Mouse (Mus musculus) hindbrain, embryonic 11.5 days (tissue): ENCODE data around the gene Golph3l. TPM values are rescaled to one million over a fixed set of nuclear protein-coding genes. Genes with fewer than 3 reads are reported as not detected.
A peak's percentile ranks its signal among the peaks of the same experiment; 100 is the strongest.

Experiments
- ATAC-seq: fragments of 200-750 bp; cut with Nextera tagmentation; 2 replicates; pipeline ENCODE4 v1.8.0; 2017; ENCODE audit warnings: mild to moderate bottlenecking, moderate TSS enrichment, moderate library complexity; ENCODE audit not compliant: low FRiP score
- DNase-seq: peaks from one replicate; pipeline ENCODE4 v3.0.0-alpha.2; 2015; ENCODE audit warnings: low spot score
- H3K27ac ChIP-seq: fragments of 300-500 bp; sonication (generic); 2 replicates; pipeline ENCODE4 v1.5.1; 2014; ENCODE audit warnings: mild to moderate bottlenecking, low read depth, low read length
- H3K27me3 ChIP-seq: fragments of 300-500 bp; sonication (generic); 2 replicates; pipeline ENCODE4 v1.6.1; 2014; ENCODE audit warnings: mild to moderate bottlenecking, low read length, moderate library complexity, mixed read lengths; ENCODE audit not compliant: control insufficient read depth, insufficient read depth
- H3K36me3 ChIP-seq: fragments of 300-500 bp; sonication (generic); 2 replicates; pipeline ENCODE4 v1.6.1; 2014; ENCODE audit warnings: mild to moderate bottlenecking, low read length, moderate library complexity, mixed read lengths; ENCODE audit not compliant: control insufficient read depth, insufficient read depth
- H3K4me1 ChIP-seq: fragments of 300-500 bp; sonication (generic); replicated peaks from 2 replicates; pipeline ENCODE4 v1.6.1; 2014; ENCODE audit warnings: low read length, mixed read lengths; ENCODE audit not compliant: control insufficient read depth, insufficient read depth
- H3K4me2 ChIP-seq: fragments of 300-500 bp; sonication (generic); replicated peaks from 2 replicates; pipeline ENCODE4 v1.6.1; 2014; ENCODE audit warnings: mild to moderate bottlenecking, low read depth, low read length
- H3K4me3 ChIP-seq: fragments of 300-500 bp; sonication (generic); 2 replicates; pipeline ENCODE4 v1.5.1; 2014; ENCODE audit warnings: low read depth, low read length
- H3K9ac ChIP-seq: fragments of 300-500 bp; sonication (generic); 2 replicates; pipeline ENCODE4 v1.6.1; 2014; ENCODE audit warnings: low read depth, low read length
- H3K9me3 ChIP-seq: fragments of 300-500 bp; sonication (generic); 2 replicates; pipeline ENCODE4 v1.6.1; 2016; ENCODE audit warnings: low read length; ENCODE audit not compliant: control insufficient read depth
- WGBS: fragments of 180-500 bp; shearing (Covaris S2); extraction: QIAGEN DNeasy Blood & Tissue Kit; methylation state at CpG from one replicate; pipeline ENCODE4 v1.1.7; 2014; 5-methylcytosine and 5-hydroxymethylcytosine counted together
- polyA plus RNA-seq: library from polyadenylated mRNA; unstranded; fragments of >200 nt; fragmentation: Nextera tagmentation; extraction: Ambion mirVana; gene quantifications from 2 replicates; pipeline ENCODE4 v1.2.1, GENCODE M21; 2014

Golph3l gene
- polyA plus RNA-seq, 1 experiment from 2014 or later, result 43.1 TPM

DNA sequence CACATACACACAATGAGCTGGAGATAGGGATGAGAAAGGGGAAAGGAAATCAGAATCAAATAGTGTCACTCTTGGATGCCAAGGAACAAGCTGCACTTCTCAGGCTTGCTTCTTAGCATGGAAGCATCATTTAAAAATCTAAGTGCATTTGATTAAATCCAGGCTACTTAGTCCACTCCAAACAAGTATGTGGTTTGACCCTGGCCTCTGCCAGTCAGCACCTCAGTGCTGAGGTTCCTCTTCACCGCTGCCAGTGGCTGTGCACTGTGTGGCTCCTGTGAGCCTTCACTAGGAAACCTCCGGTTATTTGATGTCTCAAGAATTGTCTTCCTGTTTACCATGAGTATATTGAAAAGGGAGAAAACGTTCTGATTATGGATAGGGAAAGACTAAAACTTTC is 42.1 kb downstream of the Golph3l start:
- H3K9ac ChIP-seq, result no peak overlapping the region
- H3K27me3 ChIP-seq, result no peaks in the 10 kb centered on the region
- H3K36me3 ChIP-seq, result no peaks in the 10 kb centered on the region; the same call in 1 of the 2 replicates
- WGBS, result 83% methylated on average over 3 of the region's 3 CpGs
- no peak overlapping the region for H3K27ac ChIP-seq
- DNase-seq (no peak), ATAC-seq (no peak)
- no peaks in the 10 kb centered on the region for H3K9me3 ChIP-seq
- no peak overlapping the region for H3K4me2 ChIP-seq
- no peak overlapping the region for H3K4me3 ChIP-seq
- peaks cover 4% of the 10 kb centered on the region; the same call in 1 of the 2 replicates for H3K4me1 ChIP-seq

GRCm38 (mm10) chr3:95631304-95631703 is 42.6 kb downstream of the Golph3l start:
- Histone ChIP-seq H3K4me1 (peaks cover 2% of the 10 kb centered on the region; the same call in 1 of the 2 replicates), H3K9ac (no peak overlapping the region), H3K4me2 (no peak overlapping the region), H3K4me3 (no peak overlapping the region), H3K27ac (no peak overlapping the region), H3K27me3 (no peaks in the 10 kb centered on the region), H3K9me3 (no peaks in the 10 kb centered on the region), H3K36me3 (no peaks in the 10 kb centered on the region; the same call in 1 of the 2 replicates)
- ATAC-seq, result no peak
- no peak for DNase-seq
- 75% methylated on average over 6 of the region's 6 CpGs for WGBS

DNA sequence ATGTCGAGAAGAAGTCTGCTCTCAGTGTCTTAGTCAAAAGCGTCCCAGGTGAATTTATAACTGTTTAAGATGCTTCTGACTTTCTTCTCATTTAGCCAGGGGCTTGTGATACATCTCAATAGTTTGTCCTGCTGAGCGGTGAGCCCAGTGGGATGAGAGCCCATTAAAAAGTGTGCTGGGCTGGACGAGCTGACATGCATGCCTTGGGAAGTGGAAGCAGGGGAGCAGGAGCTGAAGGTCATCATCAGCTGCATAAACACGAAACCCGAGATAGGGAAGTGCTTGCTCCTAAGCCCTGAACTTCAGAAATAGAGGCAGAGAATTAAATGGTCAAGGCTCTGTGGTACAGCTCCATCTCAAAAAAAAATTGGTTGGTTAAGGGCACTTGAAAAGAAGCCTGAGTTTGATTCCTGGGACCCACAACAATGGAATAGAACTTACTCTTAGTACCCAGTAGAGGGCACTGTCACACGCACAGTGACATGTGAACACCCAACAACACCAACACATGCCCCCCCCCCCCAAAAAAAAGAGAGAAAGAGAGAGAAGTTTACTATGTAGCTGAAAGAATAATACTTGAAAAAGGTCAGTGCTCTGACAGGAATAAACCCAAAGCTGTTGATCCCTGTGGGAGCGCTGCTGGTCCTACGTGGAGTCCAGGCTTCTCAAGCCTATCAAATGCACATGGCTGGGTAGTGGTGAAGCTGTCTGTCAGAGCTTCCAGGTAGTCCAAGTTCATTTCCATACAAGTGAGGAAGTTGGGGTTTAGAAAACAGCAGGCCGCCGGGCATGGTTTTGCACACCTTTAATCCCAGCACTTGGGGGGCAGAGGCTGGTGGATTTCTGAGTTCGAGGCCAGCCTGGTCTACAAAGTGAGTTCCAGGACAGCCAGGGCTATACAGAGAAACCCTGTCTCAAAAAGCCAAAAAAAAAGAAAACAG is 44.2 kb downstream of the Golph3l start:
- Histone ChIP-seq H3K4me1 (no peaks in the 10 kb centered on the region), H3K27me3 (no peaks in the 10 kb centered on the region), H3K4me2 (no peak overlapping the region), H3K9me3 (no peaks in the 10 kb centered on the region), H3K36me3 (no peaks in the 10 kb centered on the region; the same call in 1 of the 2 replicates), H3K4me3 (no peak overlapping the region), H3K27ac (no peak overlapping the region), H3K9ac (no peak overlapping the region)
- no peak for ATAC-seq
- WGBS, result 80% methylated on average over 12 of the region's 12 CpGs
- peak; percentile 39 for DNase-seq

DNA sequence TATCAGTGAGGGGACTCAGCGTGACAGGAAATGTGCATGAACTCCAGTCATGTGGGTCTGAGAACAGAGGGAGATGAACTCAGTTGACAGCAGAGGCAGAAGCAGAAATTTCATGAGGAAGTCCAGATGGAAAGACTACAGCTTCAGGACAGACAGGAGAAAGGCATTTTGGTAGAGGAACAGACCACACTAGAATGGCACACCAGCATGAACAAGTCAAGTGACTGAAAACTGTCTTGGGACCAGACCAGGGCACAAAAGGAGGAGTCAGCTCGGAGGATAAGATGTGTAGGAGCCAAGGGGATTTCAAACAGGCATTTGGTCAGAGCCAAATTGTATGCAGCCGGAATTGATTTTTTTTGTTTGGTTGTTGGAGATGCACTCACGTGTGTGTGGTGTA is 46.9 kb downstream of the Golph3l start:
- 85% methylated on average over 4 of the region's 4 CpGs for WGBS
- no peaks in the 10 kb centered on the region for H3K9me3 ChIP-seq
- no peak overlapping the region for H3K9ac ChIP-seq
- H3K36me3 ChIP-seq, result no peaks in the 10 kb centered on the region; the same call in 1 of the 2 replicates
- no peak overlapping the region for H3K4me2 ChIP-seq
- no peaks in the 10 kb centered on the region for H3K27me3 ChIP-seq
- no peak overlapping the region for H3K27ac ChIP-seq
- no peak overlapping the region for H3K4me3 ChIP-seq
- H3K4me1 ChIP-seq, result no peaks in the 10 kb centered on the region
- no peak for ATAC-seq
- no peak for DNase-seq

DNA sequence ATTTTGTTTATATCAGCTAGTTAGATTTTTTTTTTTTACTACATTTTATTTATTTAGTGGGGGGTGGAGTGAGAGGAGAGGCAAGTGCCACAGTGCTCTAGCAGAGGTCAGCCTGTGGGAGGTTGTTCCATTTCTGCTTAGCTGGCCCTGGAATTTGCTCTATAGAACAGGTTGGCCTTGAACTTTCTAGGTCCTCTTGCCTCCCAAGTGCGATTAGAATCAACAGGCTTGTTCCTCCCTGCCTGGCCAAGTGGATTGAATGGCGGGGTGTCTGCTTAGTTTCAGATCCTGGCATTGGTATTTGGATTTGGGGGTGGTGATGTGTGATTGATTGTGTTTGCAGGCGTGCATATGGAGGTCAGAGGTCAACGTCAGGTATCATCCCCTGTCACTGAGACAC is 47.3 kb downstream of the Golph3l start:
- H3K36me3 ChIP-seq, result no peaks in the 10 kb centered on the region; the same call in 1 of the 2 replicates
- no peaks in the 10 kb centered on the region for H3K4me1 ChIP-seq
- ATAC-seq, result no peak
- no peak overlapping the region for H3K9ac ChIP-seq
- 88% methylated on average over 4 of the region's 4 CpGs for WGBS
- no peak for DNase-seq
- no peak overlapping the region for H3K27ac ChIP-seq
- no peaks in the 10 kb centered on the region for H3K9me3 ChIP-seq
- no peak overlapping the region for H3K4me2 ChIP-seq
- H3K4me3 ChIP-seq, result no peak overlapping the region
- H3K27me3 ChIP-seq, result no peaks in the 10 kb centered on the region

GRCm38 (mm10) chr3:95639694-95640093 is 51.0 kb downstream of the Golph3l start:
- DNase-seq, result no peak
- H3K36me3 ChIP-seq, result no peaks in the 10 kb centered on the region

DNA sequence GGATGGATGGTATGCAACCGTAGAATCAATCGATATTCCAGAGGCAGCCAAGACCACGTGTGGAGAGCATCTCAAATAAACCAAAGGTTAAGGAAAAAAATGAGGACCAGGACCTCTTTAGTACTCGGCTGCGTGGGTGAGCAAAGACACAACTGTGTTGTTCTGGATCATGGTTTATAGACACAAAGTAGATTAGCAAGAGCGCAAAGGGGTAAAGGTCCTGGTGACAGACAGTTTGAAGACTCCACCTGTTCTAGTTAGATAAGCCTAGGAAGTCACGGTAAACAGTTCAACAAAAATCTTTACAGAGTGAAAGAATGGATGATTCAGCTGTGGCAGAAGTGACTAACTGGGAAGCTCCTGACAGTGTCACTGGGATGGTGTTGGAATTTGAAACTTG is 54.4 kb downstream of the Golph3l start:
- no peaks in the 10 kb centered on the region for H3K4me1 ChIP-seq
- H3K27me3 ChIP-seq, result no peaks in the 10 kb centered on the region
- no peak overlapping the region for H3K27ac ChIP-seq
- no peaks in the 10 kb centered on the region for H3K9me3 ChIP-seq
- no peak overlapping the region for H3K4me2 ChIP-seq
- WGBS, result 87% methylated on average over 7 of the region's 7 CpGs
- ATAC-seq, result no peak
- H3K4me3 ChIP-seq, result no peak overlapping the region
- no peak overlapping the region for H3K9ac ChIP-seq
- H3K36me3 ChIP-seq, result no peaks in the 10 kb centered on the region
- no peak for DNase-seq

More at GRCm38 (mm10) chr3:95639694-95640093, 51.0 kb downstream of the Golph3l start:
- no peak for ATAC-seq
- no peak overlapping the region for H3K4me2 ChIP-seq
- no peak overlapping the region for H3K4me3 ChIP-seq
- 94% methylated on average over 1 of the region's 1 CpGs for WGBS
- no peaks in the 10 kb centered on the region for H3K9me3 ChIP-seq
- H3K9ac ChIP-seq, result no peak overlapping the region
- H3K27ac ChIP-seq, result no peak overlapping the region
- no peaks in the 10 kb centered on the region for H3K27me3 ChIP-seq
- no peaks in the 10 kb centered on the region for H3K4me1 ChIP-seq

GRCm38 (mm10) chr3:95645313-95646235 is 56.8 kb downstream of the Golph3l start:
- no peaks in the 10 kb centered on the region for H3K36me3 ChIP-seq
- H3K9me3 ChIP-seq, result no peaks in the 10 kb centered on the region
- no peak overlapping the region for H3K4me2 ChIP-seq
- H3K27me3 ChIP-seq, result no peaks in the 10 kb centered on the region
- H3K4me1 ChIP-seq, result no peaks in the 10 kb centered on the region
- 71% methylated on average over 10 of the region's 10 CpGs for WGBS
- no peak overlapping the region for H3K27ac ChIP-seq
- DNase-seq (no peak), ATAC-seq (no peak)
- H3K9ac ChIP-seq, result no peak overlapping the region
- H3K4me3 ChIP-seq, result no peak overlapping the region
